Mouse (Mus musculus): ENCODE measurements around the gene Psma3. TPM values are rescaled to one million over a fixed set of nuclear protein-coding genes. Genes with fewer than 3 reads are reported as not detected.
A peak's percentile ranks its signal among the peaks of the same experiment; 100 is the strongest.

Psma3 gene
- polyA plus RNA-seq, 1 experiment = 210 TPM

- Histone ChIP-seq H3K27me3 (ENCODE audit: control insufficient read depth, insufficient read depth, insufficient read length) (no peaks in the 10 kb centered on the region), H3K4me2 (ENCODE audit: low read depth) (peak overlapping the region; percentile 97), H3K79me2 (ENCODE audit: control insufficient read depth, insufficient read depth) (peaks cover 56% of the 10 kb centered on the region), H3ac (ENCODE audit: control insufficient read depth, insufficient read length) (peak overlapping the region; percentile 77), H3K4me3 (peak overlapping the region; percentile 81), H3K36me3 (ENCODE audit: control insufficient read depth, insufficient read depth) (no peaks in the 10 kb centered on the region)
- TF ChIP-seq USF1 (IDR thresholded peaks at IDR 0.05; ENCODE audit: low read depth) = no peak
- TF ChIP-seq E2F4 (IDR thresholded peaks at IDR 0.05; ENCODE audit: insufficient read depth) = no peak
- TF ChIP-seq POLR2AphosphoS2 (IDR thresholded peaks at IDR 0.05; ENCODE audit: insufficient read length, low read depth) = no peak
These were observed 985 bp downstream of the Psma3 start for GRCm38 (mm10) chr12:70975406-70975805.

GRCm38 (mm10) chr12:70975891-70976290 lies 1.5 kb downstream of the Psma3 start:
- Histone ChIP-seq H3K27me3 (ENCODE audit: control insufficient read depth, insufficient read depth, insufficient read length) (no peaks in the 10 kb centered on the region), H3K4me3 (peak overlapping the region; percentile 81), H3K79me2 (ENCODE audit: control insufficient read depth, insufficient read depth) (peaks cover 61% of the 10 kb centered on the region), H3K4me2 (ENCODE audit: low read depth) (peak overlapping the region; percentile 97), H3ac (ENCODE audit: control insufficient read depth, insufficient read length) (peak overlapping the region; percentile 77), H3K36me3 (ENCODE audit: control insufficient read depth, insufficient read depth) (peaks cover 2% of the 10 kb centered on the region)
- TF ChIP-seq CEBPB (IDR thresholded peaks at IDR 0.05; ENCODE audit: insufficient read depth, poor library complexity, severe bottlenecking) (no peak), MYOD1 (IDR thresholded peaks at IDR 0.05; ENCODE audit: control insufficient read depth in 1 of 3, insufficient read length in 2 of 3, low read depth in 2 of 3) (no peak), MAX (IDR thresholded peaks at IDR 0.05; ENCODE audit: low read depth) (no peak), REST (IDR thresholded peaks at IDR 0.05; ENCODE audit: insufficient read depth, insufficient read length) (no peak), SRF (IDR thresholded peaks at IDR 0.05; ENCODE audit: control insufficient read depth, insufficient read length, low read depth) (no peak), TCF12 (IDR thresholded peaks at IDR 0.05; ENCODE audit: insufficient read depth, poor library complexity, severe bottlenecking) (no peak), TCF3 (IDR thresholded peaks at IDR 0.05; ENCODE audit: insufficient read length, low read depth) (no peak), USF1 (IDR thresholded peaks at IDR 0.05; ENCODE audit: low read depth) (no peak), E2F4 (IDR thresholded peaks at IDR 0.05; ENCODE audit: insufficient read depth) (no peak)

- H3K36me3 ChIP-seq (ENCODE audit: control insufficient read depth, insufficient read depth) = peaks cover 21% of the 10 kb centered on the region
- no peak overlapping the region for H3K4me2 ChIP-seq (ENCODE audit: low read depth)
- no peaks in the 10 kb centered on the region for H3K27me3 ChIP-seq (ENCODE audit: control insufficient read depth, insufficient read depth, insufficient read length)
- no peak overlapping the region for H3K4me3 ChIP-seq
- peaks cover 86% of the 10 kb centered on the region for H3K79me2 ChIP-seq (ENCODE audit: control insufficient read depth, insufficient read depth)
- TF ChIP-seq REST (IDR thresholded peaks at IDR 0.05; ENCODE audit: insufficient read depth, insufficient read length) (no peak), POLR2A (IDR thresholded peaks at IDR 0.05; ENCODE audit: insufficient read length, low read depth) (no peak), MYOD1 (IDR thresholded peaks at IDR 0.05; ENCODE audit: control insufficient read depth in 1 of 3, insufficient read length in 2 of 3, low read depth in 2 of 3) (peak in 2 of 3 experiments; percentile 61 to 80), MYOG (IDR thresholded peaks at IDR 0.05; ENCODE audit: control insufficient read depth in 1 of 3, insufficient read depth in 1 of 3, insufficient read length in 2 of 3, low read depth in 2 of 3) (peak in 2 of 3 experiments; percentile 34 to 76), CEBPB (IDR thresholded peaks at IDR 0.05; ENCODE audit: insufficient read depth, poor library complexity, severe bottlenecking) (peak; percentile 92), MAX (IDR thresholded peaks at IDR 0.05; ENCODE audit: low read depth) (no peak), TCF12 (IDR thresholded peaks at IDR 0.05; ENCODE audit: insufficient read depth, poor library complexity, severe bottlenecking) (peak; percentile 62), TCF3 (IDR thresholded peaks at IDR 0.05; ENCODE audit: insufficient read length, low read depth) (peak; percentile 28)
- no peak overlapping the region for H3ac ChIP-seq (ENCODE audit: control insufficient read depth, insufficient read length)
These were observed 3.9 kb downstream of the Psma3 start for GRCm38 (mm10) chr12:70978345-70978744.

- Histone ChIP-seq H3K4me3 (no peak overlapping the region), H3K36me3 (ENCODE audit: control insufficient read depth, insufficient read depth) (peaks cover 72% of the 10 kb centered on the region), H3K79me2 (ENCODE audit: control insufficient read depth, insufficient read depth) (peaks cover 35% of the 10 kb centered on the region), H3K4me2 (ENCODE audit: low read depth) (no peak overlapping the region), H3ac (ENCODE audit: control insufficient read depth, insufficient read length) (no peak overlapping the region), H3K27me3 (ENCODE audit: control insufficient read depth, insufficient read depth, insufficient read length) (no peaks in the 10 kb centered on the region)
- no peak for TF ChIP-seq SRF (IDR thresholded peaks at IDR 0.05; ENCODE audit: control insufficient read depth, insufficient read length, low read depth)
- TF ChIP-seq POLR2AphosphoS2 (IDR thresholded peaks at IDR 0.05; ENCODE audit: insufficient read length, low read depth) = no peak
- TF ChIP-seq MYOD1 (IDR thresholded peaks at IDR 0.05; ENCODE audit: control insufficient read depth in 1 of 3, insufficient read length in 2 of 3, low read depth in 2 of 3) = no peak
- TF ChIP-seq MAX (IDR thresholded peaks at IDR 0.05; ENCODE audit: low read depth) = no peak
- no peak for TF ChIP-seq E2F4 (IDR thresholded peaks at IDR 0.05; ENCODE audit: insufficient read depth)
- no peak for TF ChIP-seq TCF3 (IDR thresholded peaks at IDR 0.05; ENCODE audit: insufficient read length, low read depth)
These were observed 10.6 kb downstream of the Psma3 start for GRCm38 (mm10) chr12:70984855-70985550.

GRCm38 (mm10) chr12:70997225-70997624 lies 22.8 kb downstream of the Psma3 start:
- H3K4me2 ChIP-seq (ENCODE audit: low read depth) = no peak overlapping the region
- no peak overlapping the region for H3K4me3 ChIP-seq
- H3K36me3 ChIP-seq (ENCODE audit: control insufficient read depth, insufficient read depth) = peaks cover 40% of the 10 kb centered on the region
- H3K27me3 ChIP-seq (ENCODE audit: control insufficient read depth, insufficient read depth, insufficient read length) = no peaks in the 10 kb centered on the region
- no peak for TF ChIP-seq REST (IDR thresholded peaks at IDR 0.05; ENCODE audit: insufficient read depth, insufficient read length)
- H3K79me2 ChIP-seq (ENCODE audit: control insufficient read depth, insufficient read depth) = no peaks in the 10 kb centered on the region
- no peak overlapping the region for H3ac ChIP-seq (ENCODE audit: control insufficient read depth, insufficient read length)

Measured in myocyte (in vitro differentiated cells).